Mouse (Mus musculus): Measurements from ENCODE around the gene Gm17535.
"Not testable (repeated sequence)": the region's sequence is repeated elsewhere in the genome, so short reads cannot be mapped to it uniquely, and the experiment has no call there.

The Gm17535 gene

GRCm38 (mm10) chr9:3024912-3025467 lies 9.4 kb upstream of the Gm17535 start, which contains the start of gene Gm10717:
Gene Gm10717 (plus strand): TSS chr9:3025417.
- in situ Hi-C loops (cut with MboI, MseI): loop anchor here (5.0 kb wide), 1 partner anchor 87 kb away; no protein-coding TSS in a partner anchor

GRCm38 (mm10) chr9:3025653-3026052 lies 8.7 kb upstream of the Gm17535 start:
- in situ Hi-C loops (cut with MboI, MseI): loop anchor here (5.0 kb wide), 1 partner anchor 87 kb away; no protein-coding TSS in a partner anchor

GRCm38 (mm10) chr9:3026136-3026535 lies 8.3 kb upstream of the Gm17535 start:
- in situ Hi-C loops (cut with MboI, MseI): loop anchor here (5.0 kb wide), 1 partner anchor 86 kb away; no protein-coding TSS in a partner anchor

GRCm38 (mm10) chr9:3026741-3027140 lies 7.7 kb upstream of the Gm17535 start:
- in situ Hi-C loops (cut with MboI, MseI): loop anchor here (5.0 kb wide), 1 partner anchor 86 kb away; no protein-coding TSS in a partner anchor

GRCm38 (mm10) chr9:3027200-3027599 lies 7.2 kb upstream of the Gm17535 start:
- in situ Hi-C loops (cut with MboI, MseI): loop anchor here (5.0 kb wide), 1 partner anchor 85 kb away; no protein-coding TSS in a partner anchor

- in situ Hi-C loops (cut with MboI, MseI): loop anchor here (5.0 kb wide), 1 partner anchor 83 kb away; no protein-coding TSS in a partner anchor
Measured at GRCm38 (mm10) chr9:3029276-3030000, 5.0 kb upstream of the Gm17535 start.

GRCm38 (mm10) chr9:3030677-3031318 lies 3.6 kb upstream of the Gm17535 start:
- in situ Hi-C loops (cut with MboI, MseI): not testable (repeated sequence)

GRCm38 (mm10) chr9:3036577-3036976 lies 2.2 kb downstream of the Gm17535 start, which contains the start of gene Gm10715:
Gene Gm10715 (plus strand): TSS chr9:3036877.
- in situ Hi-C loops (cut with MboI, MseI): not testable (repeated sequence)

- in situ Hi-C loops (cut with MboI, MseI): not testable (repeated sequence)
Measured at GRCm38 (mm10) chr9:3038161-3038560, 3.8 kb downstream of the Gm17535 start.
